Mouse (Mus musculus): ENCODE measurements around the gene Kcnmb4.

Gene Kcnmb4

DNA sequence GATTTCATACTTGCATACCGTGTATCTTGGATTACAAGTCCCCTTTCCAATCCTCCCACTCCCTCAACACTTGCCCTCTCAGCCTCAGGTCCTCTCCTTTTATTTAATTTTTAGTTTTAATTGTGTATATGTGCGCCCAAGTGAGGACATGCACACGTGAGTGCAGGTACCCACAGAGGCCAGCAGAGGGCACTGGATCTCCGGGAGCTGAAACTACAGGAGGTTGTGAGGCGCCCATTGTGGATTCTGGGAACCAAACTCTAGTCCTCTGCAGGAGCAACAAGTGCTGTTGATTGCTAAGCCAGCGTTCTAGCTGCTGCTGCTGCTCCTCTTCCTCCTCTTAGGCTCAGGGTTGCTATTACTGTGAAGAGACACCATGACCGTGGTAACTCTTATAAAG is 20.9 kb downstream of the Kcnmb4 start:
- in situ Hi-C loops (cut with MseI, MboI) = no loop called here

DNA sequence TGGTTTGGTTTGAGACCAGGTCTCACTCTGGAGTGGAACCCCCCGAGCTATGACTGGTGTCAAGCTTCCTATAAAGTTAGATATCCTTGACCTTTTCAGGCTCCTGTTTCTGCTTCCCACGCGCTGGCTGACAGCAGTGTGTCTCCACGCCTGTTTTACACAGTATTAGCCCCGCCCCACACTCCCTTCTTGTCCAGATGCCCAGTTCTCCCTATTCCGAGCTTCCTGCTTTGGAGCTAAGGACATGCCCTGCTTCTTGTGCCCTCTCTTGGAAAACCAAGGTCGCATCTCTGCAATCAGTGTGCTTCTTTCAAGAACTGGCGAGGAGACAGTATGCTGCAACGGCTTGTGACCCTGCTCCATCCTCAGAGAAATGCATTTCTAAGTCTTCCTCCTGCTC is 23.1 kb downstream of the Kcnmb4 start:
- in situ Hi-C loops (cut with MseI, MboI) = no loop called here

DNA sequence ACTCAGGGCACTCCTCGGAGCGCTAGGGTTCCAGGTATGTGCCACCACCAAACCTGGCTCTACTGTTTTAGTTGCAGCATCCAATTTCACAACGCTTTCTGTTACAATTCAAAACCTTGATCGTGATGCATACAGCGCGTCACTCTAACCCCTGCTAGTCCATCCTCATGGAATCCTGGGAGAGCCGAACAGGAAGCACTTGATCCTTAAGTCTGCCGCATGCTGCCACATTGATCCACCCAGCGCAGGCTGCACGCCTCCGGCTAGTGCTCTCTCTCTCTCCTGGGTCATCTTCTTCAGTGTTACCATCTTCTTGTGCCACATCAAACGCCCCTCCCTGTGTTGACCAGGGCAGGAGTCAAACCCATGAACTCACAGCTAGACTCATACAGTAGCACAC is 25.5 kb downstream of the Kcnmb4 start:
- in situ Hi-C loops (cut with MseI, MboI) = no loop called here

DNA sequence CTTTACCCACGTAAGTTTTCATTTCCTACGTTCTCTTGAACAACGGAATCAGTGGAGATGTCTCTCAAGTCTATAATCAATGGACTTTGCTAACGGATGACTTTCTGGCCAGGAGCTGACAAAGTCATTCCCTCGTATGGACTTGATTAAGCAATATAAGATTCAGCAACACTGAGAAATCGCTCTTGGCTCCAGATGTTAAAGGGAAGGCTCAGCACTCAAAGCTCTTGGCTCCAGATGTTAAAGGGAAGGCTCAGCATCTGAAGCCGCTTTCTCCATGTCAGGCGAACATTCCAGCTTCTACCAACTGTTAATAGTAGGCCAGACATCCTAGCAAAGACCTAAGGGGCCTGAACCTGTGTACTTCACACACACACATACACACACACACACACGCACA is 26.5 kb downstream of the Kcnmb4 start:
- in situ Hi-C loops (cut with MseI, MboI) = no loop called here

GRCm38 (mm10) chr10:116446040-116446439 is 27.6 kb downstream of the Kcnmb4 start:
- in situ Hi-C loops (cut with MseI, MboI) = no loop called here

GRCm38 (mm10) chr10:116444826-116445225 is 28.9 kb downstream of the Kcnmb4 start:
- in situ Hi-C loops (cut with MseI, MboI) = no loop called here

DNA sequence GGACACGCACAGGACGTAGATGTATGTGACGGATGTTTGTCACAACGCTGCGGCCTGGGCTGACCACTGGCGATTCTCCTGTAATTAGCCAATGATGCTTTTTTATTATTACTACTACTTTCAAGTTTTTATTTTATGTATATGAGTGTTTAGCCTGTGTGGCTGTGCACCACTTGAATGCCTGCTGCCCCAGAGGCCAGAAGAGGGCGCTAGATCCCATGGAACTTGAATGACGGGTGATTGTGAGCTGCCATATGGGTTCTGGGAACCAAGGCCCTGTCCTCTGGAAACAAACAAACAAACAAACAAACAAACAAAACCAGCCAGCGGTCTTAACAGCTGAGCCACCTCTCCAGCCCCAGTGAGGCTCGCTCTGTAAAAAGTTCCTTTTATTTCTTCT is 29.3 kb downstream of the Kcnmb4 start:
- in situ Hi-C loops (cut with MseI, MboI) = no loop called here

DNA sequence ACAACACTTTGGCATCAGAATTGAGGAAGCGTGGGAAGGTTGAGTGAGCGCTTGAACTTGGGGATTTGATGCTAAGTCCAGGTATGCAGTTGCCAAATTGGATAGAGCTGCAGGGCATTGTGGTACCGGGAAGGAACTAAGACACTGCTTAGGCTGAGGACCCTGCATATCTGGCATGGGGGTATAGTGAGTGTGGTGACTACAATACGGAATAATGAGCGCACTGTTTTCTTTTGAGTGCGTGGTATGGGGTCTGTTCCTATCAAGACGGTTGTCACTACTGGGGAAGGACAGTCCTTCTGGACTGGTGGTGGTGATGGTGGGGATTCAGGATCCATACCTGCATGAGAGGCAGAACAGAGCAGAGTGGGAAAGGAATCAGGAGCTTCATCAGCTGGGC is 32.7 kb downstream of the Kcnmb4 start:
- in situ Hi-C loops (cut with MseI, MboI) = no loop called here

GRCm38 (mm10) chr10:116440088-116440487 is 33.6 kb downstream of the Kcnmb4 start:
- in situ Hi-C loops (cut with MseI, MboI) = no loop called here

DNA sequence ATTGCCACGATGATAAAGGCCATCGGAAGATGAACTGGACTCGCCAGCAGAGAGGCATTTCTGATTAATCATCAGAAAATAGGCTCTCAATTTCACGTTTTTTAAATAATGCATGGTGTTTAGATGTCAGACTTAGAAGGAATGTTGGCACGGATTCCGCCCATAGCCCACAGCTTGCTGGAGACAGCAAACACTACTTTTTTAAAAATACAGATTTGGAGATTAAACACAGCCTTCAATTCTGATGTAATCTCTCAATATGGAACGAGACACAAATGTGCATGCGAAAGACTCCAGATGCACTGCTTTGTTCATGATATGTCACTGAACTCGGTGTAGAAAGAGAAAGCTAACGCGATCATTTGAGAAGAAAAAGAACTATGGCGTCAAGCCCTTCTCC is 38.2 kb downstream of the Kcnmb4 start:
- in situ Hi-C loops (cut with MseI, MboI) = no loop called here

- in situ Hi-C loops (cut with MseI, MboI) = no loop called here
Measured at GRCm38 (mm10) chr10:116432421-116432820, 41.3 kb downstream of the Kcnmb4 start.

DNA sequence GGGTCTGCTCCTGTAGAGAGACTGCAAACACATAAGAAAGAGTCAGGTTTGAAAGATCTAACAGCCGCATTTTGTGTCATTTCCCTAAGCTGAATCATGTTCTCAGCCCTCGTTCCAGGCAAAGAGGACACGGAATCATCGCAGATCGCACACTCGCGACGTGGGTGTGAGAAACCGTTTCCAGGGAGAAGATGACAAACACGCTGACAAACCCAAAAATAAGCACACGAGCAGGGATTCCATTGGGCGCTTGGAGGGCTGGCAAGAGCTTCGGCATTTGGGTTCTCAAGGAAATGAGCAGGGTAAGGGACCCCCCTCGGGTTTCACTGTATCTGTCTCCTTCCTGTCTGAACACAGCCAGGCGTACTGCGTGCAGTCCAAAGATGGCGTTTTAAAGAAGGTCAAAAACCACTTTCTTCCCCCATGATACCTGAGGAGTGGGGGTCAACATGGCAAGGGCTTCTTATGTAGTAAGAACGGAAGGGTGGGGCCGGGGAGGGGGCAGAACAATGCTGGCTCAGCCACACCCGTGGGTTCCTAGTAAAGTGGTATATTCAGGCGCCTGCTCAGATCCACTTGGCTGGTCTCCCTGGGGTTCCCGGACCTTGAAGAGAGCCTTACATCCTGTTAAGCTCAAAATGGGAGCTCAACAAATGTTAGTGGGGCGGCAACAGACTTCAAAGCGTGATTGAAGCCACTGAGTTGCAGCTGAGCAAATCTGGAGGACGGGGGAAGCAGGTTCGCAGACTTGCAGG is 45.5 kb downstream of the Kcnmb4 start:
- in situ Hi-C loops (cut with MseI, MboI) = no loop called here

DNA sequence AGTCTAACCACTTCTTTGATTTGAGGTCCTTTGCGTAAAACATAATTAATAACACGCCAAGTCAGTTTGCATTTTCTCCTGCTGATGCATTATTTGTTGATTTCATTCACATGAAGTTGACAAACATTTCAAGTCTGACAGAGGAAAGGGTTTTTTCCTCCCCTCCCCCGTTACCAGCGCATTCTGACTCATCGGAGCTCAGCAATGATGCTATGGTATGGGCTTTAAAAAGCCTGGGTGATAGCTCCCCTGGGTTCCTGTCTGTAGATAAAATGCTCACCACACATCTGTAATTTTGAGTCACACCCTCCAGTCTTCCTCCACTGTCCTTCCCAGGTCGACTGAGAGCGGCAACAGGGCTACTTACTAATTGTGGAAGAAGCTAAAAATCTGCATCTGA is 47.5 kb downstream of the Kcnmb4 start:
- in situ Hi-C loops (cut with MseI, MboI) = no loop called here

- in situ Hi-C loops (cut with MseI, MboI) = no loop called here
Measured at GRCm38 (mm10) chr10:116424921-116425320, 48.8 kb downstream of the Kcnmb4 start.

GRCm38 (mm10) chr10:116422551-116422950 is 51.1 kb downstream of the Kcnmb4 start:
- in situ Hi-C loops (cut with MseI, MboI) = no loop called here

GRCm38 (mm10) chr10:116420976-116421375 is 52.7 kb downstream of the Kcnmb4 start:
- in situ Hi-C loops (cut with MseI, MboI) = no loop called here

GRCm38 (mm10) chr10:116418121-116418726 is 55.5 kb downstream of the Kcnmb4 start:
- in situ Hi-C loops (cut with MseI, MboI) = no loop called here

- in situ Hi-C loops (cut with MseI, MboI) = no loop called here
Measured at GRCm38 (mm10) chr10:116416726-116417125, 57.0 kb downstream of the Kcnmb4 start.

DNA sequence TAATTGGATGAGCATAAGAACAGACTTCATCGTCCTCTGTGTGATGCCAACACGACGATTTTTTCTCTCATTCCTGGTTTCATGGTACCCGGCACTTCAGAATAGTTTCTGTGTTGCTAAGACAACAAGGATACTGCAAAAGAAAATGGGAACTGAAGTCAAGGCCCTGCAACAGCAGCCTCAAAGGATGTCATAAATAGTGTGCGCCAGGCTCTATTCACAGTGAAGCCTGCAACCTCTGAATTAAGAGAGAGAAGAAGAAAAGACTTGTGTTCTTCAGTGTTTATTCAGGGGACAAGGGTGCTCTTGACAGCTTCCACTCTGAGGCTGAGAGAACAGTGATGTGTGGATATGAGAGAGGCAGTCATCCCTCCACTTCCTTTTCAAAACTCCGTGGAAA is 57.5 kb downstream of the Kcnmb4 start:
- in situ Hi-C loops (cut with MseI, MboI) = no loop called here

DNA sequence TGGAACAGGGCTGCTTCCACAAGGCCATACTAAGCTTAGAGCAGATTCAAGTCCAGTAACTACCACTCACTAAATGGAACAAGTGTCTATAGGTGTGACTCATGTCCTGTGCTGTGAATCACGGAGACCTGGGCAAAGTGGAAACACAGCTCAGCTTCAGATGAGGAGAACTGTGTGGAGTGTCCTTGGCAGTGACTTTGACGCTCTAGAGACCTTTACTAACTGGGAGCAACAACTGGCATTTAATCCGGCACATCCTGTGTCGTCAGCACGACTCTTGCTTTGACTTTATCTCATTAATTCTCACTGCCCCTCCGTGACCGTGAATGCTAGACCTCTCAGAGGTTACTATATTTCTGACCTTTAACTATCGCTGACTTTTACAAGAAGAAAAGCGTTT is 62.9 kb downstream of the Kcnmb4 start:
- in situ Hi-C loops (cut with MseI, MboI) = no loop called here

GRCm38 (mm10) chr10:116407684-116408359 is 65.9 kb downstream of the Kcnmb4 start:
- in situ Hi-C loops (cut with MseI, MboI) = no loop called here

DNA sequence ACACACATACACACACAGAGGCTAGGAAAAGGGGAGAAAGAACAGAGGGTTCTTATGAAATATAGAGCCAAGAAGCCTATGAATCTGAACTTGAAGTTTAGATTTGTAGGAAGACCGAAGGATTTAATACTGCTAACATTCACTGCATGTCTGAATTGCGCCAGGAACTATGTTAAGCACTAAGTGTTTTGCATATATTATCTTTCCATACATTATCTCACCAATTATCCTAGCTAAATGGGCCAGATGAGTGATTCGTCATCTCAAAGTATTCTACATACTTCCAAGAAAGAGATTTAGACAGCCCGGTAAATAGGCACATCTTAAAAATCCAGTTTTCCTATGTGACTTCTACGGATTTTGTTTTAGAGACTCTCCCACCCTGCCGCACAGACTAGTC is 68.7 kb downstream of the Kcnmb4 start:
- in situ Hi-C loops (cut with MseI, MboI) = no loop called here

DNA sequence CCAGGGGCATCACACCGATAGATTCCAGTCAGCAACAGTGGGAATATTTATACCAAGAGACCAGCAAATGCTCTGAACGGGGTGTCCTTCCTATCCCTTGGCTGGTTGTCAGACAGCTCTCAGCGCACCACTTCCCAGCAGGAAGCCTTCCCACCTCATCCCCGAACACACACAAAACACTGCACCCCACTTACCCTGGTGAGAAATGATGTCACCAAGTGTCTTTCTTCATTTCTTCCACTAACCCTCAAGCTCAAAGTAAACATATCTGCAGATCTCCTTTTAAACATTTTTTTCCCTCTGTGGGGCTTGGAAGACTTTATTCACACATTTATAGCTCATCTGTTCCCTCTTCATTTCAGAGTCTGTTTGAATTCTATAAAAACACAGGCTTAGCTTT is 70.0 kb downstream of the Kcnmb4 start:
- in situ Hi-C loops (cut with MseI, MboI) = no loop called here
